Mouse (Mus musculus): ENCODE measurements around the gene Hltf. TPM values are rescaled to one million over a fixed set of nuclear protein-coding genes. Genes with fewer than 3 reads are reported as not detected.
"Not testable (repeated sequence)": the region's sequence is repeated elsewhere in the genome, so short reads cannot be mapped to it uniquely, and the experiment has no call there.

Gene Hltf
- polyA plus RNA-seq (2015; fragmentation: Nextera tagmentation; extraction: Ambion mirVana) = 14.3 and 14.7 TPM in 2 replicates

- peaks cover 10% of the 10 kb centered on the region for H3K4me1 ChIP-seq (ENCODE audit: control insufficient read depth, insufficient read depth, low read length)
- H3K27ac ChIP-seq (ENCODE audit: low read length) = peak within 1 kb of the TSS; percentile 75
- peak; percentile 100 for ATAC-seq (replicated peaks; ENCODE audit: extremely low read depth, insufficient read depth, low FRiP score)
- H3K9ac ChIP-seq (ENCODE audit: low read length) = peak within 1 kb of the TSS; percentile 87
- peaks cover 5% of the 10 kb centered on the region for H3K36me3 ChIP-seq (ENCODE audit: control insufficient read depth, insufficient read depth)
- H3K4me3 ChIP-seq (ENCODE audit: low read length) = peak within 1 kb of the TSS; percentile 95
- WGBS = under 1% methylated on average over 50 of the region's 54 CpGs
- H3K27me3 ChIP-seq (ENCODE audit: control insufficient read depth, insufficient read depth, low read length) = no peaks in the 10 kb centered on the region
- no peaks in the 10 kb centered on the region for H3K9me3 ChIP-seq (replicated peaks; ENCODE audit: control insufficient read depth, low read length)
- H3K4me2 ChIP-seq (ENCODE audit: low read depth, low read length) = peak within 1 kb of the TSS; percentile 71
Observed at GRCm38 (mm10) chr3:20057306-20058196, at the start of gene Hltf. Gene Hltf (plus strand): TSS chr3:20057811.

- Histone ChIP-seq H3K36me3 (ENCODE audit: control insufficient read depth, insufficient read depth) (peaks cover 19% of the 10 kb centered on the region), H3K27ac (ENCODE audit: low read length) (no peak overlapping the region)
- no peak for ATAC-seq (replicated peaks; ENCODE audit: extremely low read depth, insufficient read depth, low FRiP score)
Observed at GRCm38 (mm10) chr3:20010464-20010863, 47.1 kb upstream of the Hltf start.

GRCm38 (mm10) chr3:20010905-20011304 is 46.7 kb upstream of the Hltf start:
- H3K4me2 ChIP-seq (ENCODE audit: low read depth, low read length); H3K9me3 ChIP-seq (replicated peaks; ENCODE audit: control insufficient read depth, low read length); H3K4me1 ChIP-seq (ENCODE audit: control insufficient read depth, insufficient read depth, low read length); H3K4me3 ChIP-seq (ENCODE audit: low read length); H3K27me3 ChIP-seq (ENCODE audit: control insufficient read depth, insufficient read depth, low read length); H3K27ac ChIP-seq (ENCODE audit: low read length); ATAC-seq (replicated peaks; ENCODE audit: extremely low read depth, insufficient read depth, low FRiP score); H3K9ac ChIP-seq (ENCODE audit: low read length): not testable (repeated sequence)
- WGBS = 81% methylated on average over 7 of the region's 7 CpGs
- H3K36me3 ChIP-seq (ENCODE audit: control insufficient read depth, insufficient read depth) = peaks cover 23% of the 10 kb centered on the region

More at GRCm38 (mm10) chr3:20010464-20010863, 47.1 kb upstream of the Hltf start:
- H3K27me3 ChIP-seq (ENCODE audit: control insufficient read depth, insufficient read depth, low read length) = no peaks in the 10 kb centered on the region
- 86% methylated on average over 9 of the region's 9 CpGs for WGBS
- H3K4me3 ChIP-seq (ENCODE audit: low read length) = no peak overlapping the region
- H3K9me3 ChIP-seq (replicated peaks; ENCODE audit: control insufficient read depth, low read length) = no peaks in the 10 kb centered on the region
- H3K4me1 ChIP-seq (ENCODE audit: control insufficient read depth, insufficient read depth, low read length) = no peaks in the 10 kb centered on the region
- no peak overlapping the region for H3K4me2 ChIP-seq (ENCODE audit: low read depth, low read length)
- H3K9ac ChIP-seq (ENCODE audit: low read length) = no peak overlapping the region

GRCm38 (mm10) chr3:20014454-20014853 is 43.2 kb upstream of the Hltf start:
- H3K36me3 ChIP-seq (ENCODE audit: control insufficient read depth, insufficient read depth) = peaks cover 22% of the 10 kb centered on the region

GRCm38 (mm10) chr3:20018076-20018475 is 39.5 kb upstream of the Hltf start:
- no peaks in the 10 kb centered on the region for H3K9me3 ChIP-seq (replicated peaks; ENCODE audit: control insufficient read depth, low read length)
- no peak overlapping the region for H3K9ac ChIP-seq (ENCODE audit: low read length)
- no peak overlapping the region for H3K4me3 ChIP-seq (ENCODE audit: low read length)
- WGBS = 71% methylated on average over 8 of the region's 8 CpGs
- H3K27me3 ChIP-seq (ENCODE audit: control insufficient read depth, insufficient read depth, low read length) = no peaks in the 10 kb centered on the region
- peaks cover 24% of the 10 kb centered on the region for H3K36me3 ChIP-seq (ENCODE audit: control insufficient read depth, insufficient read depth)
- H3K4me2 ChIP-seq (ENCODE audit: low read depth, low read length) = no peak overlapping the region
- no peak overlapping the region for H3K27ac ChIP-seq (ENCODE audit: low read length)
- ATAC-seq (replicated peaks; ENCODE audit: extremely low read depth, insufficient read depth, low FRiP score) = no peak
- no peaks in the 10 kb centered on the region for H3K4me1 ChIP-seq (ENCODE audit: control insufficient read depth, insufficient read depth, low read length)

More at GRCm38 (mm10) chr3:20014454-20014853, 43.2 kb upstream of the Hltf start:
- Histone ChIP-seq H3K4me3 (ENCODE audit: low read length) (no peak overlapping the region), H3K27me3 (ENCODE audit: control insufficient read depth, insufficient read depth, low read length) (no peaks in the 10 kb centered on the region), H3K9me3 (replicated peaks; ENCODE audit: control insufficient read depth, low read length) (no peaks in the 10 kb centered on the region), H3K4me1 (ENCODE audit: control insufficient read depth, insufficient read depth, low read length) (no peaks in the 10 kb centered on the region), H3K27ac (ENCODE audit: low read length) (no peak overlapping the region), H3K9ac (ENCODE audit: low read length) (no peak overlapping the region), H3K4me2 (ENCODE audit: low read depth, low read length) (no peak overlapping the region)
- WGBS = 98% methylated on average over 2 of the region's 2 CpGs
- ATAC-seq (replicated peaks; ENCODE audit: extremely low read depth, insufficient read depth, low FRiP score) = no peak

GRCm38 (mm10) chr3:20023832-20024231 is 33.8 kb upstream of the Hltf start:
- no peak overlapping the region for H3K27ac ChIP-seq (ENCODE audit: low read length)
- no peaks in the 10 kb centered on the region for H3K4me1 ChIP-seq (ENCODE audit: control insufficient read depth, insufficient read depth, low read length)
- no peaks in the 10 kb centered on the region for H3K9me3 ChIP-seq (replicated peaks; ENCODE audit: control insufficient read depth, low read length)
- no peaks in the 10 kb centered on the region for H3K27me3 ChIP-seq (ENCODE audit: control insufficient read depth, insufficient read depth, low read length)
- no peak overlapping the region for H3K4me3 ChIP-seq (ENCODE audit: low read length)
- no peak for ATAC-seq (replicated peaks; ENCODE audit: extremely low read depth, insufficient read depth, low FRiP score)
- WGBS = 70% methylated on average over 1 of the region's 1 CpGs
- no peak overlapping the region for H3K4me2 ChIP-seq (ENCODE audit: low read depth, low read length)
- no peak overlapping the region for H3K9ac ChIP-seq (ENCODE audit: low read length)
- H3K36me3 ChIP-seq (ENCODE audit: control insufficient read depth, insufficient read depth) = peaks cover 45% of the 10 kb centered on the region

GRCm38 (mm10) chr3:20026481-20026880 is 31.1 kb upstream of the Hltf start:
- H3K27ac ChIP-seq (ENCODE audit: low read length) = no peak overlapping the region
- H3K4me3 ChIP-seq (ENCODE audit: low read length) = no peak overlapping the region
- peaks cover 40% of the 10 kb centered on the region for H3K36me3 ChIP-seq (ENCODE audit: control insufficient read depth, insufficient read depth)
- H3K4me2 ChIP-seq (ENCODE audit: low read depth, low read length) = no peak overlapping the region
- no peaks in the 10 kb centered on the region for H3K9me3 ChIP-seq (replicated peaks; ENCODE audit: control insufficient read depth, low read length)
- H3K9ac ChIP-seq (ENCODE audit: low read length) = no peak overlapping the region
- no peak for ATAC-seq (replicated peaks; ENCODE audit: extremely low read depth, insufficient read depth, low FRiP score)
- H3K4me1 ChIP-seq (ENCODE audit: control insufficient read depth, insufficient read depth, low read length) = no peaks in the 10 kb centered on the region
- no peaks in the 10 kb centered on the region for H3K27me3 ChIP-seq (ENCODE audit: control insufficient read depth, insufficient read depth, low read length)

GRCm38 (mm10) chr3:20026996-20027689 is 30.5 kb upstream of the Hltf start:
- Histone ChIP-seq H3K36me3 (ENCODE audit: control insufficient read depth, insufficient read depth) (peaks cover 40% of the 10 kb centered on the region), H3K9me3 (replicated peaks; ENCODE audit: control insufficient read depth, low read length) (no peaks in the 10 kb centered on the region), H3K4me3 (ENCODE audit: low read length) (no peak overlapping the region), H3K4me1 (ENCODE audit: control insufficient read depth, insufficient read depth, low read length) (no peaks in the 10 kb centered on the region), H3K27me3 (ENCODE audit: control insufficient read depth, insufficient read depth, low read length) (no peaks in the 10 kb centered on the region), H3K9ac (ENCODE audit: low read length) (no peak overlapping the region), H3K27ac (ENCODE audit: low read length) (no peak overlapping the region), H3K4me2 (ENCODE audit: low read depth, low read length) (no peak overlapping the region)
- WGBS = 88% methylated on average over 8 of the region's 8 CpGs
- no peak for ATAC-seq (replicated peaks; ENCODE audit: extremely low read depth, insufficient read depth, low FRiP score)

- H3K9ac ChIP-seq (ENCODE audit: low read length) = no peak overlapping the region
- H3K4me3 ChIP-seq (ENCODE audit: low read length) = no peak overlapping the region
- H3K9me3 ChIP-seq (replicated peaks; ENCODE audit: control insufficient read depth, low read length) = no peaks in the 10 kb centered on the region
- H3K36me3 ChIP-seq (ENCODE audit: control insufficient read depth, insufficient read depth) = peaks cover 36% of the 10 kb centered on the region
- H3K4me2 ChIP-seq (ENCODE audit: low read depth, low read length) = no peak overlapping the region
- H3K27me3 ChIP-seq (ENCODE audit: control insufficient read depth, insufficient read depth, low read length) = no peaks in the 10 kb centered on the region
- no peaks in the 10 kb centered on the region for H3K4me1 ChIP-seq (ENCODE audit: control insufficient read depth, insufficient read depth, low read length)
- WGBS = 90% methylated on average over 5 of the region's 5 CpGs
- no peak for ATAC-seq (replicated peaks; ENCODE audit: extremely low read depth, insufficient read depth, low FRiP score)
- no peak overlapping the region for H3K27ac ChIP-seq (ENCODE audit: low read length)
Observed at GRCm38 (mm10) chr3:20027788-20028187, 29.8 kb upstream of the Hltf start.

Data from heart, embryonic 16.5 days (tissue).